Mouse (Mus musculus): Measurements from ENCODE around the gene Foxm1. TPM values are rescaled to one million over a fixed set of nuclear protein-coding genes. Genes with fewer than 3 reads are reported as not detected.

Foxm1 gene
- total and polyA plus RNA-seq, 2 experiments = 0.94 TPM; not detected in 1

DNA sequence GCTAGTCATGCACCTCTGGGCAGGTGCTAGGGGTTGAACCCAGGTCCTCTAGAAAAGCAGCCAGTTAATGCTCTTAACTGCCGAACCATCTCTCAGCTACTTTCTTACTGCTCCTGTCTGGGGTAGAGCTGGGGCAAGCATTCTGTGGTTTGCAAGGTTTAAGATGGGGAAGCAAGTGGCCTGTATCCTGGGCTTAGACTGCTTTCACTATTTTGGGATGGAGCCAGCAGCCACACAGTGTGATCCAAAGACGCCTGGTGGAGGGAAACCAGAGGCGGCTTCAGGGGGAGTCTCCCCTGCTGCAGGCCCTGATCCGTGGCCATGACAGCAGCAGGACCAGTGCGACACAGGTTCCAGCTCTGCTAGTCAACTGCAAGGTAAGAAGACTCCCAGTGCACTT lies 41.9 kb downstream of the Foxm1 start:
- Histone ChIP-seq H3K79me2 (ENCODE audit: control insufficient read depth, insufficient read depth, low read length) (no peaks in the 10 kb centered on the region), H3K4me1 (ENCODE audit: control insufficient read depth, insufficient read depth, low read length) (no peaks in the 10 kb centered on the region), H3K4me3 (ENCODE audit: insufficient read depth, low read depth, low read length) (no peak overlapping the region), H3K27me3 (ENCODE audit: control insufficient read depth, insufficient read depth, low read length) (no peaks in the 10 kb centered on the region), H3K27ac (replicated peaks; ENCODE audit: insufficient read depth, low read depth, low read length) (no peak overlapping the region), H3K9ac (ENCODE audit: low read depth, low read length) (no peak overlapping the region), H3K36me3 (ENCODE audit: control insufficient read depth, insufficient read depth, low read length) (peaks cover 4% of the 10 kb centered on the region; the same call in 1 of the 2 replicates)
- TF ChIP-seq CTCF (IDR thresholded peaks at IDR 0.05; ENCODE audit: low read depth, low read length) (no peak), POLR2A (IDR thresholded peaks at IDR 0.05; ENCODE audit: extremely low read depth, insufficient read depth, low read length) (no peak)
- DNase-seq (ENCODE audit: extremely low read depth, low read depth, low spot score) = no peak
- 71% methylated on average over 5 of the region's 5 CpGs for WGBS

DNA sequence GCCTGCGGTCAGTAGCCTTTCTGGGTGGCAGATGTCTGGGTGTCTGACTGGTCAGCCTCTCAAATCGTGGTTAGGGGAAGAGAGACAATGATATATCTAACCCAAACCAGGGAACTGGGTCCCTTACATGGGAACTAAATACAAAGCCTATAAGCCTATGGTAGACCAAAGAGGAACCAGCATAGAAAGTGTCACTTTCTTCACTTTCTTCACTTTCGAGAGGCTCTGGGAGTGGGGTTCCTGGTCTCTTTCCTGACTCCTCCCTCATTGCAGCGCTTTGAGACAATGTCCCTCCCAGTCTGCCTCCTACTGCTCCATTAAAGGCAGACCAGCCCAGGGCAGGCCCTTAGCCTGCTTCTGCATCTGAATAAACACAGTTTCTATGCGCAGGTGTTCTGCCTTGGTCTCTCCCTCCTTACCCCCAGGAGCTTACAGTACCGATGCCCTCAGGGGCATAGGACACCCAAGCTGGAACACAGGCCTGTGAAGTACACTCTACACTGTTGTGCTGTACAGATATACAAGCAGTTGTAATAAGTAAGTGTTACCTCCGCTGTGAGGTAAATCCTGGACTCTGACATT lies 45.9 kb downstream of the Foxm1 start:
- H3K79me2 ChIP-seq (ENCODE audit: control insufficient read depth, insufficient read depth, low read length) = no peaks in the 10 kb centered on the region
- peaks cover 9% of the 10 kb centered on the region for H3K36me3 ChIP-seq (ENCODE audit: control insufficient read depth, insufficient read depth, low read length)
- TF ChIP-seq CTCF (IDR thresholded peaks at IDR 0.05; ENCODE audit: low read depth, low read length) (no peak), POLR2A (IDR thresholded peaks at IDR 0.05; ENCODE audit: extremely low read depth, insufficient read depth, low read length) (no peak)
- H3K4me3 ChIP-seq (ENCODE audit: insufficient read depth, low read depth, low read length) = no peak overlapping the region
- no peaks in the 10 kb centered on the region for H3K27me3 ChIP-seq (ENCODE audit: control insufficient read depth, insufficient read depth, low read length)
- H3K4me1 ChIP-seq (ENCODE audit: control insufficient read depth, insufficient read depth, low read length) = no peaks in the 10 kb centered on the region
- 85% methylated on average over 7 of the region's 7 CpGs for WGBS
- DNase-seq (ENCODE audit: extremely low read depth, low read depth, low spot score) = no peak
- no peak overlapping the region for H3K27ac ChIP-seq (replicated peaks; ENCODE audit: insufficient read depth, low read depth, low read length)
- H3K9ac ChIP-seq (ENCODE audit: low read depth, low read length) = no peak overlapping the region

DNA sequence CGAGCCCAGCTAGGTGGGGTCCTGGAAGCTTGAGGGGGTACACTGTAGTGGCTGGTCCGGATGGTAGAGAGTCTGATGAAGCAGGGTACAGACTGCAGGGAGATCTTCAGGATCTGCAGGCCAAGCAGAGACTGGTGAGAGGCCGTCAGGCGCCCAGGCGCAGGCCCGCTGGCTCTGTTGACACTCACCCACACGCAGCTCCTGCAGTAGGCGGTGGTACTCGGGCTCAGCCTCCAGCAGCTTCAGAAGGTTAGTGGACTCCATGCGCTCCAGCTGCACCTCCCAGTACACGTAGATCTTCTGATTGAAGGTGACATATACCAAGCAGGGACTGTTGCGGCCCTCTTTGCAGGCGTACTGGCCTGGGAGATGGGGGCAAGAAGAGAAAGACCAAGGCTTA lies 47.5 kb downstream of the Foxm1 start:
- Histone ChIP-seq H3K27ac (replicated peaks; ENCODE audit: insufficient read depth, low read depth, low read length) (no peak overlapping the region), H3K4me3 (ENCODE audit: insufficient read depth, low read depth, low read length) (no peak overlapping the region), H3K4me1 (ENCODE audit: control insufficient read depth, insufficient read depth, low read length) (no peaks in the 10 kb centered on the region), H3K36me3 (ENCODE audit: control insufficient read depth, insufficient read depth, low read length) (peaks cover 9% of the 10 kb centered on the region), H3K27me3 (ENCODE audit: control insufficient read depth, insufficient read depth, low read length) (no peaks in the 10 kb centered on the region), H3K9ac (ENCODE audit: low read depth, low read length) (no peak overlapping the region), H3K79me2 (ENCODE audit: control insufficient read depth, insufficient read depth, low read length) (no peaks in the 10 kb centered on the region)
- DNase-seq (ENCODE audit: extremely low read depth, low read depth, low spot score) = no peak
- 91% methylated on average over 13 of the region's 13 CpGs for WGBS
- TF ChIP-seq CTCF (IDR thresholded peaks at IDR 0.05; ENCODE audit: low read depth, low read length) (no peak), POLR2A (IDR thresholded peaks at IDR 0.05; ENCODE audit: extremely low read depth, insufficient read depth, low read length) (no peak)

DNA sequence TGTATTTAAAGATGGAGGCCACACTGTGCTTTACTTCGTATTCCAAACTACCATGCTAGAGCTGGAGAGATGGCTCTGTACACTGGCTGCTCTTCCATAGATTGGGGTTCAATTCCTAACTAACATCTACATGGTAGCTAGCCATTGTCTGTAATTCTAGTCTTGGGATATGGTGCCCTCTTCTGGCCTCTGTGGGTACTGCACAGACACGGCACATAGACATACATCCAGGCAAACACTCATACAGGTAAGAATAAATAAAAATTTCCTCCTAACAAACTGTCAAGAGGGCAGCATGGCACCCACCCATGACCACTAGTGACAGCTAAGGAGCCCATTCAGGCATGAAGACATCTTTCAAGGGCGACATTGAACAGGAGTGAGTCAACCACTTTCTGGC lies 48.3 kb downstream of the Foxm1 start:
- no peak overlapping the region for H3K4me3 ChIP-seq (ENCODE audit: insufficient read depth, low read depth, low read length)
- no peaks in the 10 kb centered on the region for H3K4me1 ChIP-seq (ENCODE audit: control insufficient read depth, insufficient read depth, low read length)
- WGBS = 15% methylated on average over 3 of the region's 3 CpGs
- TF ChIP-seq POLR2A (IDR thresholded peaks at IDR 0.05; ENCODE audit: extremely low read depth, insufficient read depth, low read length) (no peak), CTCF (IDR thresholded peaks at IDR 0.05; ENCODE audit: low read depth, low read length) (peak; percentile 74)
- no peaks in the 10 kb centered on the region for H3K79me2 ChIP-seq (ENCODE audit: control insufficient read depth, insufficient read depth, low read length)
- peak; percentile 37 for DNase-seq (ENCODE audit: extremely low read depth, low read depth, low spot score)
- no peaks in the 10 kb centered on the region for H3K27me3 ChIP-seq (ENCODE audit: control insufficient read depth, insufficient read depth, low read length)
- peaks cover 9% of the 10 kb centered on the region for H3K36me3 ChIP-seq (ENCODE audit: control insufficient read depth, insufficient read depth, low read length)
- H3K9ac ChIP-seq (ENCODE audit: low read depth, low read length) = no peak overlapping the region
- no peak overlapping the region for H3K27ac ChIP-seq (replicated peaks; ENCODE audit: insufficient read depth, low read depth, low read length)

DNA sequence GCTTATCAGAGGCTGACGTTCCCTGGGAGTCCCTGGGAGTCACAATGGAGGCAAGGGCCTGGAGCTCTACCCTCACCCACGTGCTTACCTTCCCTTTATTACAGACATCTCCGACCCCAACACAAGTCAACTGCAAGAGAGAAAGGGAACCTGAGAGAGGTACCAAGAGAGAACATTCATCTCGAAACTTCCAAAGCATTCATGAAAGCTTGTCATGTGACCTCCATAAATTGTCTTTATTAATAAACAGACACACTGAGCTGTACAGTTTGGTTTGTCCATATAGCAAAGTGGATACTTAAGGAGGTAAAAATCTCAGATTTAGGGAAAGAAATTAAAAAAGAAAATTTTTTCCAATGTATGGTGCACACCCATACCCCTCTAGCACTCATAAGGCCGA lies 53.4 kb downstream of the Foxm1 start:
- DNase-seq (ENCODE audit: extremely low read depth, low read depth, low spot score) = no peak
- no peak overlapping the region for H3K4me3 ChIP-seq (ENCODE audit: insufficient read depth, low read depth, low read length)
- H3K36me3 ChIP-seq (ENCODE audit: control insufficient read depth, insufficient read depth, low read length) = peaks cover 2% of the 10 kb centered on the region; the same call in 1 of the 2 replicates
- no peaks in the 10 kb centered on the region for H3K27me3 ChIP-seq (ENCODE audit: control insufficient read depth, insufficient read depth, low read length)
- no peak for TF ChIP-seq POLR2A (IDR thresholded peaks at IDR 0.05; ENCODE audit: extremely low read depth, insufficient read depth, low read length)
- no peak for TF ChIP-seq CTCF (IDR thresholded peaks at IDR 0.05; ENCODE audit: low read depth, low read length)
- 93% methylated on average over 5 of the region's 5 CpGs for WGBS
- no peaks in the 10 kb centered on the region; the same call in 1 of the 2 replicates for H3K79me2 ChIP-seq (ENCODE audit: control insufficient read depth, insufficient read depth, low read length)
- H3K4me1 ChIP-seq (ENCODE audit: control insufficient read depth, insufficient read depth, low read length) = no peaks in the 10 kb centered on the region
- no peak overlapping the region for H3K9ac ChIP-seq (ENCODE audit: low read depth, low read length)
- no peak overlapping the region for H3K27ac ChIP-seq (replicated peaks; ENCODE audit: insufficient read depth, low read depth, low read length)

DNA sequence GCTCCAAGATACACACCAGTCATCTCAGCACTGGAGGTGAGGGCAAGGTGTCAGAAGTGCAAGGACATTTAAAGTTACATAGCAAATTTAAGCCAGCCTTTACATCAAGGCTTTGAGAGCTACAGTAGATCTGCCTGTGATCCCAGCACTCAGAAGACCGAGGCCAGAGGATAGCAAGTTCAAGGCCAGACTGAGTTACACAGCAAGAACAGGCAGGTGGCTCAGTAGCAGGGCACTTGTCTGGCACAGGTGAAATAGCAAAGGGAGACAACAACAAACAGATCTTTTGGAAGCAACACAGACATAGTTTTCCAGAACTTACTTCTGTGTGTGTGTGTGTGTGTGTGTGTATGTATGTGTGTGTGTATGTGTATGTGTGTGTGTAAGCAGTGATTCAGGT lies 55.3 kb downstream of the Foxm1 start:
- Histone ChIP-seq H3K27ac (replicated peaks; ENCODE audit: insufficient read depth, low read depth, low read length) (no peak overlapping the region), H3K4me1 (ENCODE audit: control insufficient read depth, insufficient read depth, low read length) (no peaks in the 10 kb centered on the region), H3K27me3 (ENCODE audit: control insufficient read depth, insufficient read depth, low read length) (no peaks in the 10 kb centered on the region), H3K4me3 (ENCODE audit: insufficient read depth, low read depth, low read length) (no peak overlapping the region), H3K79me2 (ENCODE audit: control insufficient read depth, insufficient read depth, low read length) (no peaks in the 10 kb centered on the region; the same call in 1 of the 2 replicates), H3K9ac (ENCODE audit: low read depth, low read length) (no peak overlapping the region), H3K36me3 (ENCODE audit: control insufficient read depth, insufficient read depth, low read length) (no peaks in the 10 kb centered on the region)
- WGBS = 21% methylated on average over 1 of the region's 1 CpGs
- TF ChIP-seq CTCF (IDR thresholded peaks at IDR 0.05; ENCODE audit: low read depth, low read length) = no peak
- TF ChIP-seq POLR2A (IDR thresholded peaks at IDR 0.05; ENCODE audit: extremely low read depth, insufficient read depth, low read length) = no peak
- DNase-seq (ENCODE audit: extremely low read depth, low read depth, low spot score) = peak; percentile 56
